Mouse (Mus musculus): ENCODE data around the gene Amdhd1. TPM values are rescaled to one million over a fixed set of nuclear protein-coding genes. Genes with fewer than 3 reads are reported as not detected.

The Amdhd1 gene
- total and polyA plus RNA-seq, 3 experiments: 0.12 to 0.20 TPM; not detected in 1

- DNase-seq: no peak
Measured at GRCm38 (mm10) chr10:93540431-93541210, 788 bp upstream of the Amdhd1 start, which contains the start of gene Ccdc38. Gene Ccdc38, plus strand, starts transcription at chr10:93540632.

GRCm38 (mm10) chr10:93538818-93539217, 1.0 kb downstream of the Amdhd1 start:
- no peak for DNase-seq

- no peak for DNase-seq
Measured at GRCm38 (mm10) chr10:93538287-93538686, 1.5 kb downstream of the Amdhd1 start.

GRCm38 (mm10) chr10:93525329-93525728, 14.5 kb downstream of the Amdhd1 start:
- DNase-seq: no peak

GRCm38 (mm10) chr10:93520994-93521393, 18.8 kb downstream of the Amdhd1 start:
- DNase-seq: no peak

GRCm38 (mm10) chr10:93519756-93520155, 20.1 kb downstream of the Amdhd1 start:
- no peak for DNase-seq

GRCm38 (mm10) chr10:93519159-93519558, 20.7 kb downstream of the Amdhd1 start:
- no peak for DNase-seq

GRCm38 (mm10) chr10:93518620-93519019, 21.2 kb downstream of the Amdhd1 start:
- no peak for DNase-seq

- DNase-seq: no peak
Measured at GRCm38 (mm10) chr10:93518186-93518585, 21.6 kb downstream of the Amdhd1 start.

- no peak for DNase-seq
Measured at GRCm38 (mm10) chr10:93517754-93518153, 22.1 kb downstream of the Amdhd1 start.

GRCm38 (mm10) chr10:93515927-93516326, 23.9 kb downstream of the Amdhd1 start:
- no peak for DNase-seq

GRCm38 (mm10) chr10:93515419-93515818, 24.4 kb downstream of the Amdhd1 start:
- no peak for DNase-seq

GRCm38 (mm10) chr10:93509532-93510153, 30.2 kb downstream of the Amdhd1 start:
- no peak for DNase-seq

GRCm38 (mm10) chr10:93508383-93508970, 31.4 kb downstream of the Amdhd1 start:
- no peak for DNase-seq

- no peak for DNase-seq
Measured at GRCm38 (mm10) chr10:93501346-93501745, 38.5 kb downstream of the Amdhd1 start.

GRCm38 (mm10) chr10:93500864-93501263, 39.0 kb downstream of the Amdhd1 start:
- no peak for DNase-seq

- DNase-seq: no peak
Measured at GRCm38 (mm10) chr10:93490451-93490850, 49.4 kb downstream of the Amdhd1 start.

GRCm38 (mm10) chr10:93488828-93489226, 51.0 kb downstream of the Amdhd1 start:
- DNase-seq: peak; percentile 11

- peak; percentile 59 for DNase-seq
Measured at GRCm38 (mm10) chr10:93488066-93488827, 51.6 kb downstream of the Amdhd1 start, which contains the start of gene Hal. Gene Hal, plus strand, starts transcription at chr10:93488768.

GRCm38 (mm10) chr10:93486622-93487021, 53.2 kb downstream of the Amdhd1 start:
- DNase-seq: peak; percentile 32

- DNase-seq: peak; percentile 11
Measured at GRCm38 (mm10) chr10:93485055-93485691, 54.7 kb downstream of the Amdhd1 start.

GRCm38 (mm10) chr10:93484511-93484910, 55.3 kb downstream of the Amdhd1 start:
- DNase-seq: no peak

Data from adrenal gland, adult 2 months (tissue).